Mouse (Mus musculus): ENCODE measurements around the gene Cfap65.

DNA sequence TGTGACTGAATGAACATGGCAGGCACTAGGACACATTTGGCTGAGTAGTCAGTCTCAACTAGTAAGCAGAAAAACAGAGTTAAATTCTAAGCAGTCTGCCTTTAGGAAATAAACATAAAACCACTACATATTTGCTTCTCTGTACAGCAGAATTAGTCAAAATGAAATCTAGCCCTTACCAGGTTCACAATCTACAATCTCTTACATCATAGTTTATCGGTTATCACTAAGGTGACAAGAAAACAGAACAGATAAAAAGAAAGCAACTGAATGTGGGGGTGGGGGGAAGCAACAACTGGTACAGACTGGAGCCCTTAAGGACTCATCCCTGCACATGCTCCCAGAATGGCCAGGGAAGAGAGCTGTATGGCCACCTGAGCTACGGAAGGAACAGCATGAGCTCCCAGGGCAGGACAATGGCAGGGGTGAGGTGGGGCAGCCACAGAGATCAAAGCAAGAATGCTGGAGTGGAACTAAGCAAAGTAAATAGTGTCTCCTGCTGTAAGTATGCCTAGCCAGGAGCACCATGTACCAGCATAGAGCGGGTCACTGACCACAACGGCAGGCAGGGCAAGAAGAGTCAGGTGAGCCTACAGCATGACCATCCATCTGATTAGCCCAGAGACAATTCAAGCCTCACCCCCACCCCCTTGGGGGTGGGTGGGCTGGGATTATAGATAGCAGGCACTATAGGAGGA, 36.1 kb upstream of the Cfap65 start:
- no peak for TF ChIP-seq CTCF (IDR thresholded peaks at IDR 0.05; ENCODE audit: low read depth)
- no peak for TF ChIP-seq EP300 (IDR thresholded peaks at IDR 0.05; ENCODE audit: low read depth)

Data from liver, embryonic 14.5 days (tissue).